Mouse (Mus musculus): ENCODE measurements around the gene Dnase1l2. TPM values are rescaled to one million over a fixed set of nuclear protein-coding genes. Genes with fewer than 3 reads are reported as not detected.
A peak's percentile ranks its signal among the peaks of the same experiment; 100 is the strongest.

Gene Dnase1l2
- polyA plus RNA-seq, 1 experiment from 2014 or later: 9.2 TPM

DNA sequence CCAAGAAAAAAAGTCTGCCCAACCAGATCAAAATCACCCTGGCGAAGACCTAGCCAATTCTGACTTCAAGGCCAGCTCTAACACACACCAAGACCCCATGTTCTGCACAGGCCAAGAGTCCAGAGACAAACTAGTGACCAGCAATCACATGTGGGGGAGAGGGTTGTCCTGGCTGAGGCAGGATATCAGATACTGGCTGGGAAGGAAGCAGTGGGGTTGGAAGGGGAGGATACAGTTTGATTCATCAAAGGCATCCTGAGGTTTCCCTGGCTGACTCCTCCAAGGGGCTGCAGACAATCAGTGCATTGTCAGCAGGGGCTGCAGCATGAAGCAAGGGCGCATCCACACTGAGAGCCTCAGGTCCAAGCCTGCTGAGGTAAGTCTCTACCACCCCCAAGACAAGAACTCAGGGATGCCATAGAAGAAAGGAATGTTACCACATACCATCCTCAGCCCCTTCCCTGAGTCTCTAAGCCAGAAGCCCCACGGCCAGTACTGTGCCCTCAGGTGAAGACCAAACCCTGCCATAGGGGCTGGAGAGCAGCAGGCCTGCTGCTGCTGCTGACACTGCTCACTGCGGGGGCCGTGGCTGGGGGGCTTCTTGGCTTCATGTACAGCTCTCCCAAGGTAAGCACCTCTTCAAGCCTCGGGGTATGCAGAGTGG is 30.8 kb upstream of the Dnase1l2 start, which contains the start of gene Bricd5:
Gene Bricd5, plus strand, starts transcription at position 273 of the 664 bp plus-strand sequence.
- H3K9ac ChIP-seq (ENCODE audit: low read length): peak within 1 kb of the TSS; percentile 27; the same call in 1 of the 2 replicates
- peak within 1 kb of the TSS; percentile 72; the same call in 1 of the 2 replicates for H3K4me3 ChIP-seq (replicated peaks; ENCODE audit: low read length)
- H3K27ac ChIP-seq (ENCODE audit: low read length): peak within 1 kb of the TSS; percentile 83
- H3K27me3 ChIP-seq (ENCODE audit: control insufficient read depth, insufficient read depth, low read length): no peaks in the 10 kb centered on the region
- H3K4me2 ChIP-seq (ENCODE audit: low read depth, low read length): peak within 1 kb of the TSS; percentile 99
- no peaks in the 10 kb centered on the region for H3K9me3 ChIP-seq (replicated peaks; ENCODE audit: control insufficient read depth, low read length)
- WGBS: 79% methylated on average over 6 of the region's 6 CpGs
- peaks cover 15% of the 10 kb centered on the region; the same call in 1 of the 2 replicates for H3K36me3 ChIP-seq (ENCODE audit: control insufficient read depth, insufficient read depth, low read length)
- H3K4me1 ChIP-seq (ENCODE audit: control insufficient read depth, insufficient read depth, low read length): peaks cover 31% of the 10 kb centered on the region
- ATAC-seq (ENCODE audit: insufficient read depth, low FRiP score): no peak

DNA sequence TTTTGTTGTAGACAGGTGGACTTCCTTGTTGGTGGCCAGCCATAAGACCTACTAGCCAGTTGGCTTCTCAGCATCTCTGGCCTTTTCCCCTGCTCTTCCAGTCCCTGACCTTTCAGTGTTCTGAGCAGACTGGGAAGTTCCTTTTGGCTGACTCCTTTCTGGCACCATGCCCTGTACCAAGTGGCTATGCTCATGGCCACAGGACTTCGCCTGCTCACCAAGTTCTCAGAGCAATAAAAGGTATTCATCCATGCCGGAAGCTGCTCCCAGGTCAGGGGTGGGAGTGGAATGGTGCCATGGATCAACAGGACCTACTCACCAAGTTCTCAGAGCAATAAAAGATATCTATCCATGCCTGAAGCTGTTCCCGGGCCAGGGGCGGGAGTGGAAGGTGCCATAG is 29.6 kb upstream of the Dnase1l2 start:
- WGBS: 74% methylated on average over 4 of the region's 4 CpGs
- Histone ChIP-seq H3K4me3 (replicated peaks; ENCODE audit: low read length) (peak overlapping the region; percentile 72; the same call in 1 of the 2 replicates), H3K36me3 (ENCODE audit: control insufficient read depth, insufficient read depth, low read length) (peaks cover 15% of the 10 kb centered on the region; the same call in 1 of the 2 replicates), H3K27ac (ENCODE audit: low read length) (peak overlapping the region; percentile 83), H3K9me3 (replicated peaks; ENCODE audit: control insufficient read depth, low read length) (no peaks in the 10 kb centered on the region), H3K27me3 (ENCODE audit: control insufficient read depth, insufficient read depth, low read length) (no peaks in the 10 kb centered on the region), H3K4me2 (ENCODE audit: low read depth, low read length) (peak overlapping the region; percentile 99), H3K9ac (ENCODE audit: low read length) (peak overlapping the region; percentile 27; the same call in 1 of the 2 replicates), H3K4me1 (ENCODE audit: control insufficient read depth, insufficient read depth, low read length) (peaks cover 27% of the 10 kb centered on the region)
- no peak for ATAC-seq (ENCODE audit: insufficient read depth, low FRiP score)

DNA sequence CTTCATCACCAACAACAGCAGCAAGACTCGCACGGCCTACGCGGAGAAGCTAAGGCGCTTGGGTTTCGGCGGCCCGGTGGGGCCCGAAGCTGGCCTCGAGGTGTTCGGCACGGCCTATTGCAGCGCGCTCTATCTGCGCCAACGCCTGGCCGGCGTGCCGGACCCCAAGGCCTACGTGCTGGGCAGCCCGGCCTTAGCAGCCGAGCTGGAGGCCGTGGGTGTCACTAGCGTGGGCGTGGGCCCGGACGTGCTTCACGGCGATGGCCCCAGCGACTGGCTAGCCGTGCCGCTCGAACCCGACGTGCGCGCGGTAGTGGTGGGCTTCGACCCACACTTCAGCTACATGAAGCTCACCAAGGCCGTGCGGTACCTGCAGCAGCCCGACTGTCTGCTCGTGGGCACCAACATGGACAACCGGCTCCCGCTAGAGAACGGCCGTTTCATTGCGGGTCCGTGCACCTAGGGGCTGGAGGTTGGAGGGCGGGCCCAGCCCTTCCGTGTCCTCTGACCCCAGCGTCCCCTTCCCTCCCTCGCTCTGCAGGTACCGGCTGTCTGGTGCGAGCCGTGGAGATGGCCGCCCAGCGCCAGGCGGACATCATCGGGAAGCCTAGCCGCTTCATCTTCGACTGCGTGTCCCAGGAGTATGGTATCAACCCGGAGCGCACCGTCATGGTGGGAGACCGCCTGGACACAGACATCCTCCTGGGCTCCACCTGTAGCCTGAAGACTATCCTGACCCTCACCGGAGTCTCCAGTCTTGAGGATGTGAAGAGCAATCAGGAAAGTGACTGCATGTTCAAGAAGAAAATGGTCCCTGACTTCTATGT is 28.0 kb upstream of the Dnase1l2 start:
- Histone ChIP-seq H3K4me3 (replicated peaks; ENCODE audit: low read length) (peak overlapping the region; percentile 72), H3K4me1 (ENCODE audit: control insufficient read depth, insufficient read depth, low read length) (peaks cover 27% of the 10 kb centered on the region), H3K4me2 (ENCODE audit: low read depth, low read length) (peak overlapping the region; percentile 99), H3K27ac (ENCODE audit: low read length) (peak overlapping the region; percentile 77), H3K9ac (ENCODE audit: low read length) (peak overlapping the region; percentile 91), H3K36me3 (ENCODE audit: control insufficient read depth, insufficient read depth, low read length) (peaks cover 11% of the 10 kb centered on the region; the same call in 1 of the 2 replicates), H3K27me3 (ENCODE audit: control insufficient read depth, insufficient read depth, low read length) (no peaks in the 10 kb centered on the region), H3K9me3 (replicated peaks; ENCODE audit: control insufficient read depth, low read length) (no peaks in the 10 kb centered on the region)
- under 1% methylated on average over 68 of the region's 68 CpGs for WGBS
- ATAC-seq (ENCODE audit: insufficient read depth, low FRiP score): peak; percentile 14; the same call in 1 of the 2 replicates

DNA sequence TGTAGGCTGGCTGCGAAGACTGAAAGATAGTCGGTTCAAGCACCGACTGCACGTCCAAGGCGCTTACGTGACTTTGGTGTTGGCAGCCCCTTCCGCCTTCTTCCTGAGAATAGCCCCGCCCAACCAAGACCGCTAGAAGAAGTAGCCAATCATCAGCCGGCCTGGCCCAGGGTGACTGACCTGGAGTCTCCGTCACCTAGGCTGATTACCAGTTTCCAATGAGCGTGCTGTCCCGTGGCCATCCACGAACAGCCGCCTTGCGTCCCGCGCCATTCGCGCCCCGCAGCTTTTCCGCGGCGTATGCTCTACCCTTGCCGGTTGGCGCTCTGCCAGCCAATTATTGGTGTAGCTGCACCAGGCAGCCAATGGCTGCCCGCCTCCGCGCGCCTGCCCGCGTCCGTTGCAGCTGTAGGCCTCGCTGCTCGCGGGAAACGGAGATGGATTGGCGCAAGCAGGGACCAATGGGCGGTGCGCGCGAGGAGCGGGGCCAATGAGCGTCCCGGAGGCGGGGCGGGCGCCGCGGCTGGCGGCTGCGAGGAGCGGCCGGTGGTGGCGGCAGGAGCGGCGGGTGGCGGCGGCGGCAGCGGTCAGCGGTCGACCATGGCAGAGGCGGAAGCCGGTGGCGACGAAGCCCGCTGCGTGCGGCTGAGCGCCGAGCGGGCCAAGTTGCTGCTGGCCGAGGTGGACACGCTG is 27.2 kb upstream of the Dnase1l2 start, which contains the start of the genes E4f1 and Pgp:
Gene E4f1, minus strand, starts transcription at position 404 of the 693 bp plus-strand sequence.
Gene Pgp, plus strand, starts transcription at position 483 of the 693 bp plus-strand sequence.
- Histone ChIP-seq H3K9me3 (replicated peaks; ENCODE audit: control insufficient read depth, low read length) (no peaks in the 10 kb centered on the region), H3K4me3 (replicated peaks; ENCODE audit: low read length) (peak within 1 kb of the TSS; percentile 72), H3K27me3 (ENCODE audit: control insufficient read depth, insufficient read depth, low read length) (no peaks in the 10 kb centered on the region), H3K36me3 (ENCODE audit: control insufficient read depth, insufficient read depth, low read length) (peaks cover 2% of the 10 kb centered on the region; the same call in 1 of the 2 replicates), H3K27ac (ENCODE audit: low read length) (peak within 1 kb of the TSS; percentile 88), H3K4me2 (ENCODE audit: low read depth, low read length) (peak within 1 kb of the TSS; percentile 99), H3K4me1 (ENCODE audit: control insufficient read depth, insufficient read depth, low read length) (peaks cover 27% of the 10 kb centered on the region), H3K9ac (ENCODE audit: low read length) (peak within 1 kb of the TSS; percentile 91)
- under 1% methylated on average over 75 of the region's 75 CpGs for WGBS
- ATAC-seq (ENCODE audit: insufficient read depth, low FRiP score): peak; percentile 96

DNA sequence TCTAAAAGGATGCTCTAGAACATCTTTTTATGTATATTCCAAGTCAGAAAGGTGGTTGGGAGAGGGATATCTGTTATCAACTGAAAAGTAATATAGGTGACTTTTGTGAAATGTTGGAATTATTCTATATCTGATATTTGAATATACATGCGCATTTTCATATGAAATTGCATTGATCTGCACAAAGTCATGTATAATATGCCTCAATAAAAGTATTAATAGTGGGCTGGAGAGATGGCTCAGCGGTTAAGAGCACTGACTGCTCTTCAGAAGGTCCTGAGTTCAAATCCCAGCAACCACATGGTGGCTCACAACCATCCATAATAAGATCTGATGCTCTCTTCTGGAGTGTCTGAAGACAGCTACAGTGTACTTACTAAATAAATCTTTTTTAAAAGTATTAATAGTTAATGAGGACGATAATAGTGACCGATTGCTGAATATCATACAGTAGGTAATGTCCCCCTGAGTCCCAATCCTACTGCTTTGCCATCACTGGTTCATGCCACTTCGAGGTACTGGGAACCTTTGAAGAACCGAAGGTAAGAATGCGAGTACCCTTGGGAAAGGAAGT is 26.5 kb upstream of the Dnase1l2 start:
- no peaks in the 10 kb centered on the region for H3K9me3 ChIP-seq (replicated peaks; ENCODE audit: control insufficient read depth, low read length)
- peak overlapping the region; percentile 99 for H3K4me2 ChIP-seq (ENCODE audit: low read depth, low read length)
- peak overlapping the region; percentile 88 for H3K27ac ChIP-seq (ENCODE audit: low read length)
- peaks cover 27% of the 10 kb centered on the region for H3K4me1 ChIP-seq (ENCODE audit: control insufficient read depth, insufficient read depth, low read length)
- no peaks in the 10 kb centered on the region for H3K36me3 ChIP-seq (ENCODE audit: control insufficient read depth, insufficient read depth, low read length)
- ATAC-seq (ENCODE audit: insufficient read depth, low FRiP score): no peak
- WGBS: 16% methylated on average over 7 of the region's 7 CpGs
- H3K27me3 ChIP-seq (ENCODE audit: control insufficient read depth, insufficient read depth, low read length): no peaks in the 10 kb centered on the region
- H3K4me3 ChIP-seq (replicated peaks; ENCODE audit: low read length): peak overlapping the region; percentile 72
- peak overlapping the region; percentile 91 for H3K9ac ChIP-seq (ENCODE audit: low read length)

DNA sequence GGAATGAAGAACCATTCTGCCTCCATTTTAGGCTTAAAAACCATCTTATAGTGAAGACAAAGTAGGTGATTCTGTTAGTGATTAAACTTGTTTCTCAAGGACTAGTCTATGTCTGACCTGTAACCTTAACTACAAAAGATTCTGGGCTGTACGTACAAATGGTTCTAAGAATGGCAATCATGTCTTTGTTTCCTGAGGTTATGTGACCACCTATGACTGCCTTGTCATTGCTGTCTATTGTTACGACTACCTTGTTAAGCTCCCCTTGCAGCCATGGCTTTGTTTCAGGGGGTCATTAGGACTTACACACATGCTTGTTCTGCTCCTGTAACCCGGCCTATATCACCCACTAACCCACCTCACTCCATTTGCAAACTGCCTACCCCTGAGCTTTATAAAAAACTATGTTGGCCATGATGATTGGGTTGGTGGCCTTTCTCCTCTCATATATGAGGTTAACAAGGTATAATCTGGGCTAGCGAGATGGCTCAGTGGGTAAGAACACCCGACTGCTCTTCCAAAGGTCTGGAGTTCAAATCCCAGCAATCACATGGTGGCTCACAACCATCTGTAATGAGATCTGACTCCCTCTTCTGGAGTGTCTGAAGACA is 25.8 kb upstream of the Dnase1l2 start:
- H3K4me3 ChIP-seq (replicated peaks; ENCODE audit: low read length): no peak overlapping the region
- H3K27me3 ChIP-seq (ENCODE audit: control insufficient read depth, insufficient read depth, low read length): no peaks in the 10 kb centered on the region
- no peak overlapping the region for H3K4me2 ChIP-seq (ENCODE audit: low read depth, low read length)
- no peaks in the 10 kb centered on the region for H3K36me3 ChIP-seq (ENCODE audit: control insufficient read depth, insufficient read depth, low read length)
- 92% methylated on average over 5 of the region's 5 CpGs for WGBS
- H3K9ac ChIP-seq (ENCODE audit: low read length): no peak overlapping the region
- no peaks in the 10 kb centered on the region for H3K9me3 ChIP-seq (replicated peaks; ENCODE audit: control insufficient read depth, low read length)
- H3K4me1 ChIP-seq (ENCODE audit: control insufficient read depth, insufficient read depth, low read length): peaks cover 23% of the 10 kb centered on the region
- H3K27ac ChIP-seq (ENCODE audit: low read length): no peak overlapping the region
- ATAC-seq (ENCODE audit: insufficient read depth, low FRiP score): no peak

DNA sequence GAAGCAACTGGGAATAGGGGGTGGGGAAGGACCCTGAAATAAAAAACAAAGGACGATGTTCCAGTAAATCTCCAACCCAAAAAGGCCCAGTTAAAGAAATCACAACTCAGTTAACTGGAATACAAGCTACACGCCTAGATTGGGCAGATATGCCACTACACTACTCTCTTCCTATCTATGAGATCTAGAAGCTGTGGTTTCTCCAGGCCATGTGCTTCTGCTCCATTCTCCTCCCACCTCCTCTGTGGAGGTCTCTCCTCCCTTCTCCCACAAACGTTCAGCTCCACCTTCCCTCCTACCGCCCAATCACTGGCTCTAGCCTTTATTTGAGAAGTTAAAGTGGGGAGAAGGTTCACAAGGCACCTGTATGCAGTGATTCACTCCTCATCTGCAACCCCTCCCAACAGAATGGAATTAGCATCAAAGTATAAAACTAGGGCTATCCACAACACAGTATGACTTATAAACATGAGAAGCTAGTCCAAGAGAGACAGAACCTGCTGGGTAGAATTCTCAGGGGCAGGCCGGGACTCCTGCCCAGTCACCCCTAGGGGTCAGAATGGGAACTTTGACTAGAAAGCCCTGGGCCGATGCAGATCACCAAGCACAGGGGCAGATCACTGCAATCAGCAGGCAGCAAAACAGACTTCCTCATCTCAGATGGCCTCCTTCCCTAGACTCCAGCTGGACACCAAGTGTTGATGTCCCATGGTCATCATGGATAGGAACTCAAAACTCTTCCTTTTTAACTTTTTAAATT is 20.6 kb upstream of the Dnase1l2 start:
- Histone ChIP-seq H3K36me3 (ENCODE audit: control insufficient read depth, insufficient read depth, low read length) (no peaks in the 10 kb centered on the region), H3K27ac (ENCODE audit: low read length) (no peak overlapping the region), H3K4me1 (ENCODE audit: control insufficient read depth, insufficient read depth, low read length) (no peaks in the 10 kb centered on the region), H3K4me2 (ENCODE audit: low read depth, low read length) (no peak overlapping the region), H3K4me3 (replicated peaks; ENCODE audit: low read length) (no peak overlapping the region), H3K27me3 (ENCODE audit: control insufficient read depth, insufficient read depth, low read length) (no peaks in the 10 kb centered on the region), H3K9me3 (replicated peaks; ENCODE audit: control insufficient read depth, low read length) (no peaks in the 10 kb centered on the region), H3K9ac (ENCODE audit: low read length) (no peak overlapping the region)
- 49% methylated on average over 6 of the region's 6 CpGs for WGBS
- no peak for ATAC-seq (ENCODE audit: insufficient read depth, low FRiP score)

DNA sequence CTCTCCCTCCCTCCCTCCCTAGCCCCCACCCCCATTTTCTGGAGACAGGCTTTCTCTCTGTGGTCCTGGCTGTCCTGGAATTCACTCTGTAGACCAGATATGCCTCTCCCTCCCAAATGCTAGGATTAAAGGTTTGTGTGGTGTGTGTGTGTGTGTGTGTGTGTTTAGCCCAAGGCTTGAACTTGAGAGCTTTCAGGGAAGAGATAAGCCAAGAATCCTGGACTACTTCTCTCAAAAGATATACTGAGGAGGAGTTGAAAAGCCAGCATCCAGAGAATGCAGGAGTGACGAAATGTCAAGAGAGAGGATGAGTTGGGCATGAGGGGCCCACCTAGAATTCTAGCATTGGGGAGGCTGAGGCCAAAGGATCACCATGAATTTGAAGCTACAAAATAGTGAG is 20.0 kb upstream of the Dnase1l2 start:
- no peak overlapping the region for H3K4me3 ChIP-seq (replicated peaks; ENCODE audit: low read length)
- no peak overlapping the region for H3K9ac ChIP-seq (ENCODE audit: low read length)
- H3K9me3 ChIP-seq (replicated peaks; ENCODE audit: control insufficient read depth, low read length): no peaks in the 10 kb centered on the region
- no peak overlapping the region for H3K27ac ChIP-seq (ENCODE audit: low read length)
- WGBS: 73% methylated on average over 1 of the region's 1 CpGs
- ATAC-seq (ENCODE audit: insufficient read depth, low FRiP score): no peak
- no peak overlapping the region for H3K4me2 ChIP-seq (ENCODE audit: low read depth, low read length)
- H3K36me3 ChIP-seq (ENCODE audit: control insufficient read depth, insufficient read depth, low read length): no peaks in the 10 kb centered on the region
- H3K4me1 ChIP-seq (ENCODE audit: control insufficient read depth, insufficient read depth, low read length): no peaks in the 10 kb centered on the region
- no peaks in the 10 kb centered on the region for H3K27me3 ChIP-seq (ENCODE audit: control insufficient read depth, insufficient read depth, low read length)

All from stomach, embryonic 16.5 days (tissue).